Mouse (Mus musculus) cerebellum, postnatal 4 days (tissue): ENCODE results near the gene Zc3h12a.

Source experiments
- DNase-seq, 2 experiments: peaks; one replicate each; pipeline ENCODE4 v3.0.0; 2022; ENCODE audit warnings: low spot score in 2 of 2, mixed read lengths in 1 of 2

Gene Zc3h12a

GRCm38 (mm10) chr4:125127305-125128084 lies at the start of gene Zc3h12a:
Zc3h12a (minus strand) TSS chr4:125127840.
- peak; percentile 49 to 64 for DNase-seq

GRCm38 (mm10) chr4:125176639-125177165 lies 49.1 kb upstream of the Zc3h12a start:
- peak in 1 of 2 experiments; percentile 36 for DNase-seq

DNA sequence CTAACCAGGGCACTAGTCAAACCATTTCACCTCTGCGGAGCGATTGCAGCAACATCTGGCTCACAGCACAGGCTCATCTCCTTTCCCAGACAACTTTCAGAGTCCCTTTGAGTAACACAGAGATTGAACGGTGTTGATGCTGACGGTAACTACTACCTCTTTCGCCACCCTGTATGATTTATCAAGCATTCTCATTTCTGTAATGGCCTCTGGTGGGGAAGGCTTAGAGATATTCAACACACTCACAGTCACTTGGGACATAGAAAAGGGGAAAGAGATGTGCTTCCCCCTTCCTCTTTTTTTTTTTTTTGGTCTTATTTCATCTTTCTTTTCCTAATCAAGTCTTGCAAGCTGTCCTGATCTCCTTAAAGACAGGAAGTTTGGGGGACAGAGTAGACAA lies 48.5 kb upstream of the Zc3h12a start:
- no peak for DNase-seq

- peak in 1 of 2 experiments; percentile 76 for DNase-seq
Measured at GRCm38 (mm10) chr4:125175591-125175990, 48.0 kb upstream of the Zc3h12a start.

DNA sequence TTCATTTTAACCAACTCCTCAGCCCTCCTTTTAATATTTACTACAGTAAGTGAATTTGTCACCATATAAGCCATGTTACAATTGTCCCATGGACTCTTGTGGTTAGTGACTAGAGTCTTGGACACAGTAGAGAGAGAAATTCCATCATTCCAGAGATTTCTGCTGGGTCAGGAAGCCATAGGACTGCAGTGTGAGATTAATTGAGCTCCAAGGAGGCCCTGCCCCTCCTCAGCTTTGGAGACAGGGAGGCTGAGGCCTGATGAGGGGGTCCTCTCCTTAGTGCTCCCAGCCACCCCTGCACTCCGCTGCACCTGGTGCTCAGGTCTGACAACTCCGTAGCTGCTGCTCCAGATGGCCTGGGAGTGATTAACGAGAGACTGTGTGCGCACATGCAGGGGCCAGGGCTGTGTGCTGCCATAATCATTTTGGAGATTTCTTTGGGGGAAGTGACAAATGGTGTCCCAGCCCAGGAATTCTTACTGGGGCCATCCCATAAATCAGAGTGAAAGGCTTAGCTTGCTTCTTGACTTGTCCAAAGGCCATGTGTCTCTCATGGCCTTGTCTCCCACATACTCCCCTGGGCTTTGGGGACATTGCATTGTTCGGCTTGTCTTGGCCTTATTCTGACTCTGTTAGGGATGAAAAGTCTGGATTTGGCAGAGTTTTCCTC lies 47.0 kb upstream of the Zc3h12a start:
- DNase-seq, result no peak

DNA sequence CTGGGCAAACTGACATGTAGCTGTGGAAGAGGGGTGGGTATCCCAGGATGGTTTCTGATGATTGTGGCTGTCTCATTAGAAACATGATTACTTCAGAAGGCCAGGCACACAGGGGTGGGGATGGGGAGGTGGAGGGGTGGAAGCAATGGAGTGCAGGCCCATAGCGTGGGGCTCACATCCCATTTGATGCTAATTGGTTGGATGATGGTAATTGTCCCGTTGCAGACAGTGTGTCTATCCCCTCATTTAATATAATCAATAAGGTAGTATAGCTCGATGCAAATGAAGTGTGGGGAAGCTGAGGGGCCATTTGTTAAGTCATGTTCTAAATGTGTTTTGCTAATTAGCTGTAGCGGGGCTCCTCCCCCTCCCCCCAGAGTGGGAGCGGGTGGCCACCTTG lies 45.5 kb upstream of the Zc3h12a start:
- no peak for DNase-seq

GRCm38 (mm10) chr4:125172736-125173135 lies 45.1 kb upstream of the Zc3h12a start:
- no peak for DNase-seq

DNA sequence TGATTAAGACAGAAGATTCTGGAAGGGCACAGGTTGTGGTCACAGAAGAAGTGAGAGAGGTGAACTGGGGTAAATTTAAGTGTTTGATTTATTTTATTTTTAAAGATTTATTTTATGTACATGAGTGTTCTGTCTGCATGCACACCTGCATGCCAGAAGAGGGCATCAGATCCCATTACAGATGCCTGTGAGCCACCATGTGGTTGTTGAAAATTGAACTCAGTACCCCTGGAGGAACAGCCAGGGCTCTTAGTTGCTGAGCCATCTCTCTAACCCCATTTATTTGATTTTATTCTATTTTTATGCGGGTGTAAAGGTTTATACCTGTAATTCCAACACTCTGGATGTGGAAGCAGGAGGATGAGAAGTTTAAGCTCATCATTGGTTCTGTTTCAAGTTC lies 40.1 kb upstream of the Zc3h12a start:
- DNase-seq, result no peak

DNA sequence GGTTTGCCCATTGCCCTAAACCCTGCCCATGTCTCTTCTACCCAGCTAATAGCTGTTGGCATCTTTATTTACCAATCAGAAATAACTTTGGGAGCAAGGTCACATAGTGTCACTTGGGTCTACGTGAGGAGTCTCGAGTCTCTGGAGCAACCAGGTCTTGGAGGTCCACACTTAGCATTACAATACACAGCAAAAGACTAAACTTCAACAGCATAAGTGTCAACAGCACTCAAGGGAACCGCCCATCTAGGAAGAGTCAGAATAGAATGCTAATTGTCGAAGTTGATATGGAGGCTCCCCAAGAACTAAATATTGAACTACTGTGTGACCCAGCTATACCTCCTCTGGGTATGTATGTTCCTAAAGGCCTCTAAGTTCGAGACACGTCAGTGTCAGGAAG lies 37.2 kb upstream of the Zc3h12a start:
- no peak for DNase-seq

DNA sequence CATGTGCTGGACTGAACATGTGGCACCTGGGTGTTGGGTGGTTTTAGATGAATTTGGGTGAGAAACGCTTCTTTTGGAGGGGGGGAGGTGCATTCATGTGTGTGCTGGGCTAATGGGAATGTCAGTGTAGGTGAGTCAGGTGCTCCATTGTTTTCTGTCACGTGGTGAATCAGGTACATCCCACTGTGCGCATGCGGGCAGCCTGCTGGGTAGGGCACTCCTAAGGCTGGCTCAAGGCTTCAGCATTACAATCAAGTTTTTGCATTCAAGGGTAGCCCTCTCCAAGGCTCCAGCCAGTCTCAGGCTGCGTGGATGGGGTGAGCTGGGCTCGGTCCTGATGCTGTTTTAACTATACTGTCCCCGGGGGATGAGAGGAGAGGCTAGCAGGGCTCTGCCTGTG lies 35.1 kb upstream of the Zc3h12a start:
- no peak for DNase-seq

GRCm38 (mm10) chr4:125161392-125161791 lies 33.8 kb upstream of the Zc3h12a start:
- no peak for DNase-seq

GRCm38 (mm10) chr4:125160951-125161331 lies 33.3 kb upstream of the Zc3h12a start:
- DNase-seq, result no peak

DNA sequence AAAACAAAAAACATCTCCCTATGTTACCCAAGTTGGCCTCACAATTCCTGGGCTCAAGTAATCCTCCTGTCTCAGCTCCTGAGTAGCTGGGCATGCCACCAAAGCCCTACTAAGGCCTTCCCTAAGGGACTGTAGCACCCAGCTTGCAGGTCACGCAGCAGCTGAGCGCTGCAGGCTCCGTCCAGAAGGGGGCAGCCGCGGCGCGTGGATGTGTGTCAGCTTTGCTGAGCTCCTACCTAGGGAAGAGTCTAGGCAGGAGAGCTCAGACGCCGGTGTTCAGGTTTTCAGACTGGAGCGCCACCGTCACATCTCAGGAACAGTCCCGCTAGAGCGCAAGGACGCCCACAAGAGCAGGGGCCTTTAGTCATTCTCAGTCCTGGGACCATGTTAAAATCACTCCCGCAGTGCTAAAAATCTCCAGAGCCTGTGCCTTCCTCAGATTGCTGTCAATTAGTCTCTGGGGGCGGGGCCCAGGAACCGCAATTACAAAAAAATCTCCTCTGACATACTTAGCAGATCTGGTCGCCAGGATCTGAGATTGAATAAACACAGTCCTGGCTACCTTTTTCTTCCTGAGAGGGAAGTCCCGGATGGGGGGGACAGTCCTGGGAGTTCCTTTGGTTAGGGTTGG lies 32.8 kb upstream of the Zc3h12a start:
- peak; percentile 90 to 96 for DNase-seq

- DNase-seq, result peak in 1 of 2 experiments; percentile 80
Measured at GRCm38 (mm10) chr4:125158581-125159317, 31.1 kb upstream of the Zc3h12a start.

DNA sequence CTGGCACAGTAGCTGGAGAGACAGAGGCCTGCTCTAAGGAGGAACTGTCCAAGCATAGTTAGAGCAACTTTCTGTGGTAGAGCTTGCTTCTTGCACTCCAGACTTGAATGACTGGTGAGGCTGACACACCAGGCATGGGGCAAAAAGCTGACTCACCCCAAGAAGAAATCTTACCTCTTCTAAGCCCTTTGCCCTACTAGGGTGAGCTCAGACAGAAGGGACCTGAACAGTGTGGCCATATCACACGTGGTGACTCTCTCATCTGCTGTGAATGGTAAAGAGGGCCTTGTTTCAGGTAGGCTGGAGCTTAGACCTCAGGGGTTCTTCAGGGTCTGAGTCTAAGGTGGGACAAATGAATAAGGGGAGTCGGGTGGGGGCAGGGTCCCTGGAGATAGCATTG lies 30.4 kb upstream of the Zc3h12a start:
- no peak for DNase-seq

DNA sequence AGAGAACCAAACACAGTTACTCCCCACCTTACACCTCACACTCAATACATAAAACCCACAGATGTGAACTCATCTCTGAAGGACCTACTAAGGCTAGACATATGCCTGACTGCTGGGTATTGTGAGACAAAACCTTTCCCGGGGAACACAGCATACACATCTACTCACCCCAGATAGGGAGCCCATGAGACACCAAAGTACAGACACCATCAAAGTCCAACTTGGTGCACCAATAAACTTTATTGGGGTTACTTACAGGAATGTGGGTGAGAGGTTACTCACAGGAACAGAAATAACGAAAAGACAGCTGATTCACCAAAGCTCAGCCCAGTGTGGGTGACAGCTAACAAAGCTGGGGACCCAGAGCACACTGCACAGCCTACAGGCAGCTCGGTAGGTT lies 29.7 kb upstream of the Zc3h12a start:
- no peak for DNase-seq

DNA sequence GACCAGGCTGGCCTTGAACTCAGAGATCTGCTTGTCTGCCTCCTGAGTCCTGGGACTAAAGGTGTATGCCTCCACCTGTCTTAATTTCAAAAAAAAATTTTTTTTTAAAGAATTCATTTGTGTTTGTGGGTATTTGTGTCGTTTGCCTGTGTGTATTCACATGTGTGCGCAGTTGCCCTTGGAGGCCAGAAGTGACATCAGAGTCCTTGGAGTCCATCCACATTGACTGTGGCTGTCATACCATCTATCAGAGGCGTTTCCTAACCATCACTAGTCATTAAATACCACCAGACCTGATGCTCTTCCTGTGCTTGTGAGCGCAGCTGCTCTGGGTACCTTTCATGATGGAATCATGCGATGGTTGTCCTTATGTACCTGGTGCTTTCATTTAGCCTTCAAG lies 28.0 kb upstream of the Zc3h12a start:
- no peak for DNase-seq

GRCm38 (mm10) chr4:125153659-125154241 lies 26.1 kb upstream of the Zc3h12a start:
- DNase-seq, result no peak

DNA sequence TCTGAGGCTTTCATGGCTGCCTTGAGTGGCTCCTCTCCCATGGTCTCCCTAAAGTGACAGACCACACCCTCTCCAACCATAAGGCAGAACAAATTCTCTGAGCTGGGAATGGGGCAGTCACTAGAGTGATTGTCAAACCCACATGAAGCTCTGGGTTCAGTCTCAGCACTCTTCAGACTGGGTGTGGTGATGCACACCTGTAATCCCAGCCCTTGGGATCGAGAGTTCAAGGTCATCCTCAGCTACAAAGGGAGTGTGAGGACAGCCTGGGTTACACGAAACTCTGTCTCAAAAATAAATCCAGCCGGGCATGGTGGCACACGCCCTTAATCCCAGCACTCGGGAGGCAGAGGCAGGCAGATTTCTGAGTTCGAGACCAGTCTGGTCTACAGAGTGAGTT lies 24.8 kb upstream of the Zc3h12a start:
- no peak for DNase-seq

DNA sequence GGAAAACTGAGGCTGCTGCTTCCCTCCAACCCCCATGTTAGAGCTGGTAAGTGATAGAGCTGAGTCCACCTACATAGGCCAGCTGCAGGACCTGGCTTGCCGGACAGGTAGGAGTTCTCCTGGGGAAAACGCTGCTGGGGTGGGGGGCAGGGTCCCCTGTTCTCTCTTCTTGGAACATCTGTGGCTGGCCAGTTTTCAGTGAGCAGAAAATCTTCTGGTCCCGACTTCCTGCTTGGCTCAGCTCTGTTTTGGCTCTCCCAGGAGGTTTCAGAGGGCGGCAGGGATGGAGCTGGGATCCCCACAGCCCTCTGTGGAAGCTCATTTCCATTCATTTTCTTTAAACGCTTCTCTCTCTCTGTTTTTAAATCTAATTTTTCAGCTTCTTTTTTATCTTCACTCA lies 21.8 kb upstream of the Zc3h12a start:
- DNase-seq, result no peak

DNA sequence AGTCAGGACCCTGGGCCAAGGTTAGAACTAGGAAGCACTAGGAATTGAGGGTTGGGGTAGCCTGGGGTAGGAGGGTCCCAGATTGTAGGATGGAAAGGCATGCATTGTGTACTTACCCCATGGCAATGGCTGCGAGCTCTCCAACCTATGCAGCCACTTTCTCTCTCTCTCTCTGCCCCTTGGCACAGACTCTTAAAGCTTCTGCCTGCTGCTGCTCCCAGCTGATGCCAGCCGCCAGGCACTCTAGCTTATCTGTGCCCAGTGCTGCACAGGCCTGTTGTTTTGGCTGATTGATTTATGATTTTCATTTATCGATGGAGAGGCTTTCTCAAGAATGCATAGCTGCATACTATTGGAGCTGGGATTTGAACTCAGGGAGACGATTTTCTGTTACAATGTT lies 20.3 kb upstream of the Zc3h12a start:
- no peak for DNase-seq

DNA sequence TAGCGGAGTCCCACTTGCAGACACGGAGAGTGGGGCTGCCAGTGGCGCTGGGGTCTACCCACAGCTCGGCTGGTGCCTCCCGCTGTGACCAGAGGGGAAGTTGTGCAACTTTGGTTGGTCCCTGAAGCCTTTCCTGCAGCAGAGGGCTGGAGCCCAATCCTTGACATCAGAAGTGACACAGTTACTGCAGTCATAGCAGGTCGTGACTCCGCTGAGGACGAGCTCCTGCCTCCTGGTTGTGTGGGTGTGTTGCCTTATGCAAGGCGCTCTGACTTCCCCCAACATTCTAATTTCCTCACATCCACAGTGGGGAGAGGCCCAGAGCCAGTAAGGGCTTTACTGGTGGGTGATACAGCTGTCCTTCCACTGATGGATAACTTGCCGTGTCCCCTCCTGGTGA lies 17.6 kb upstream of the Zc3h12a start:
- no peak for DNase-seq
